Mouse (Mus musculus) C2C12 (cell line): ENCODE data around the gene Lmo7. TPM values are rescaled to one million over a fixed set of nuclear protein-coding genes. Genes with fewer than 3 reads are reported as not detected.

Experiments used
- H3K27me3 ChIP-seq: one replicate; pipeline ENCODE4 v1.6.1; 2011; ENCODE audit not compliant: control insufficient read depth, insufficient read depth, insufficient read length
- H3K36me3 ChIP-seq: one replicate; pipeline ENCODE4 v1.6.1; 2011; ENCODE audit not compliant: control insufficient read depth, insufficient read depth
- H3K4me3 ChIP-seq: one replicate; pipeline ENCODE4 v1.5.1; 2011; ENCODE audit warnings: mild to moderate bottlenecking, control low read depth; ENCODE audit not compliant: poor library complexity, insufficient read depth, severe bottlenecking
- H3K79me2 ChIP-seq: one replicate; pipeline ENCODE4 v1.6.1; 2011; ENCODE audit not compliant: control insufficient read depth, insufficient read depth
- H3K79me3 ChIP-seq: one replicate; pipeline ENCODE4 v1.6.1; 2011; ENCODE audit warnings: low read depth, control low read depth
- H3ac ChIP-seq: one replicate; pipeline ENCODE3; 2011; ENCODE audit warnings: low read depth; ENCODE audit not compliant: control insufficient read depth, insufficient read length
- CEBPB ChIP-seq: IDR thresholded peaks from one replicate; pipeline ENCODE4 v1.6.1; 2011; ENCODE audit warnings: low read depth, mild to moderate bottlenecking, control low read depth, moderate library complexity
- CTCF ChIP-seq: IDR thresholded peaks from one replicate; pipeline ENCODE4 v1.5.1; 2011; ENCODE audit not compliant: control insufficient read depth, insufficient read depth, insufficient read length
- FOSL1 ChIP-seq: IDR thresholded peaks from one replicate; pipeline ENCODE4 v1.8.0; 2011; ENCODE audit warnings: mild to moderate bottlenecking, low read length; ENCODE audit not compliant: poor library complexity, insufficient read depth, severe bottlenecking
- MAX ChIP-seq: IDR thresholded peaks from one replicate; pipeline ENCODE4 v1.6.1; 2011; ENCODE audit warnings: mild to moderate bottlenecking, control low read depth
- MYOD1 ChIP-seq: IDR thresholded peaks from one replicate; pipeline ENCODE4 v1.6.1; 2011; ENCODE audit warnings: low read depth; ENCODE audit not compliant: control insufficient read depth, insufficient read length
- MYOG ChIP-seq: IDR thresholded peaks from one replicate; pipeline ENCODE4 v1.6.1; 2011; ENCODE audit not compliant: control insufficient read depth, insufficient read length; ENCODE audit errors: extremely low read depth
- USF1 ChIP-seq: IDR thresholded peaks from one replicate; pipeline ENCODE4 v1.6.1; 2011; ENCODE audit warnings: low read depth, mild to moderate bottlenecking, control low read depth, moderate library complexity
- polyA plus RNA-seq: library from polyadenylated mRNA; unstranded; fragments of >200 nt; fragmentation: generic; extraction: Trizol; gene quantifications from one replicate; pipeline ENCODE4 v1.2.1, GENCODE M21; 2012; ENCODE audit warnings: missing spikeins

Gene Lmo7
- polyA plus RNA-seq, 1 experiment, result 18.8 TPM

GRCm38 (mm10) chr14:101878346-101879049, 148.7 kb downstream of the Lmo7 start:
- Histone ChIP-seq H3K79me2 (peaks cover 13% of the 10 kb centered on the region), H3K4me3 (no peak overlapping the region), H3ac (peak overlapping the region; percentile 45), H3K79me3 (peaks cover 2% of the 10 kb centered on the region), H3K36me3 (peaks cover 50% of the 10 kb centered on the region), H3K27me3 (no peaks in the 10 kb centered on the region)
- TF ChIP-seq MAX, result peak; percentile 18
- TF ChIP-seq FOSL1, result no peak
- no peak for TF ChIP-seq CTCF
- no peak for TF ChIP-seq MYOG
- TF ChIP-seq CEBPB, result no peak
- no peak for TF ChIP-seq USF1
- no peak for TF ChIP-seq MYOD1

GRCm38 (mm10) chr14:101879050-101879694, 149.4 kb downstream of the Lmo7 start:
- Histone ChIP-seq H3K79me2 (peaks cover 6% of the 10 kb centered on the region), H3K79me3 (peaks cover under 1% of the 10 kb centered on the region), H3K4me3 (no peak overlapping the region), H3K27me3 (no peaks in the 10 kb centered on the region), H3ac (peak overlapping the region; percentile 18), H3K36me3 (peaks cover 56% of the 10 kb centered on the region)
- TF ChIP-seq CTCF, result no peak
- peak; percentile 6 for TF ChIP-seq MAX
- peak; percentile 77 for TF ChIP-seq FOSL1
- no peak for TF ChIP-seq CEBPB
- TF ChIP-seq USF1, result no peak
- no peak for TF ChIP-seq MYOD1
- TF ChIP-seq MYOG, result no peak

GRCm38 (mm10) chr14:101882966-101883365, 153.2 kb downstream of the Lmo7 start:
- peaks cover 67% of the 10 kb centered on the region for H3K36me3 ChIP-seq
- H3K79me3 ChIP-seq, result no peaks in the 10 kb centered on the region
- H3ac ChIP-seq, result no peak overlapping the region
- no peak overlapping the region for H3K4me3 ChIP-seq
- no peak for TF ChIP-seq USF1
- TF ChIP-seq FOSL1, result no peak
- no peak for TF ChIP-seq MYOG
- no peak for TF ChIP-seq CTCF
- TF ChIP-seq MYOD1, result no peak
- TF ChIP-seq MAX, result no peak
- no peaks in the 10 kb centered on the region for H3K27me3 ChIP-seq
- no peaks in the 10 kb centered on the region for H3K79me2 ChIP-seq

GRCm38 (mm10) chr14:101883787-101884186, 154.0 kb downstream of the Lmo7 start:
- Histone ChIP-seq H3K36me3 (peaks cover 69% of the 10 kb centered on the region), H3K4me3 (no peak overlapping the region), H3ac (no peak overlapping the region), H3K79me3 (no peaks in the 10 kb centered on the region), H3K27me3 (no peaks in the 10 kb centered on the region), H3K79me2 (no peaks in the 10 kb centered on the region)
- TF ChIP-seq MYOD1, result no peak

GRCm38 (mm10) chr14:101886320-101886719, 156.6 kb downstream of the Lmo7 start:
- no peak for TF ChIP-seq FOSL1
- TF ChIP-seq CEBPB, result no peak
- TF ChIP-seq USF1, result no peak
- no peak for TF ChIP-seq MYOG
- no peak for TF ChIP-seq CTCF
- TF ChIP-seq MYOD1, result no peak
- no peak for TF ChIP-seq MAX
- Histone ChIP-seq H3K79me2 (no peaks in the 10 kb centered on the region), H3K36me3 (peaks cover 66% of the 10 kb centered on the region), H3ac (no peak overlapping the region), H3K79me3 (no peaks in the 10 kb centered on the region), H3K27me3 (no peaks in the 10 kb centered on the region), H3K4me3 (no peak overlapping the region)
